Comparison of ENCODE assay signal across 11 mouse cellular contexts in genomic region chr9:56535361-56535760, GRCm38 (mm10).
DNase-seq lines count a peak whose midpoint lies in the region; ATAC-seq lines count a peak whose summit lies in the region.
"Had no signal": no experiment of that assay in that cellular context is flagged by ENCODE, and none has a peak within 500 bp of the region (broad histone marks: within the 10 kb centered on the region; RNA-seq: fewer than 3 reads in every experiment).

No protein-coding gene starts in this region.

- peak overlapping the region; percentile 23; the same call in 1 of the 2 replicates for H3K27ac ChIP-seq in heart, embryonic 11.5 days (ENCODE audit: low read depth, low read length)
- no peak overlapping the region for H3K27ac ChIP-seq in limb, embryonic 13.5 days

- no peaks in the 10 kb centered on the region for H3K9me3 ChIP-seq in heart, embryonic 11.5 days (replicated peaks; ENCODE audit: control insufficient read depth, low read length)
- no peaks in the 10 kb centered on the region for H3K9me3 ChIP-seq in limb, embryonic 13.5 days

- WGBS in heart, embryonic 11.5 days (ENCODE audit: insufficient replicate concordance), result 22% methylated on average over 11 of the region's 11 CpGs
- 9% methylated on average over 11 of the region's 11 CpGs for WGBS in limb, embryonic 13.5 days

- no peaks in the 10 kb centered on the region for H3K36me3 ChIP-seq in heart, embryonic 11.5 days (ENCODE audit: control insufficient read depth, insufficient read depth, low read length)
- H3K36me3 ChIP-seq in limb, embryonic 13.5 days, result no peaks in the 10 kb centered on the region

- ATAC-seq in heart, embryonic 11.5 days (replicated peaks; ENCODE audit: insufficient number of reproducible peaks, low FRiP score, low TSS enrichment), result no peak
- ATAC-seq in limb, embryonic 13.5 days (ENCODE audit: low FRiP score, low read depth), result no peak
- ATAC-seq in megakaryocyte progenitor cell, adult 5-6 weeks (replicated peaks; ENCODE audit: poor library complexity), result no peak
- ATAC-seq: CD4-positive, CD25-positive, alpha-beta regulatory T cell, adult 4 months had no signal

- peak overlapping the region; percentile 5; the same call in 1 of the 2 replicates for H3K4me2 ChIP-seq in heart, embryonic 11.5 days
- H3K4me2 ChIP-seq in limb, embryonic 13.5 days (replicated peaks), result peak overlapping the region; percentile 45

- intact Hi-C loops in heart, postnatal 10 days (cut with DNase I), result no loop called here

- DNase-seq in heart, postnatal 10 days, result no peak
- peak; percentile 29 for DNase-seq in testis, postnatal 14 days (ENCODE audit: low spot score)
- DNase-seq in testis, postnatal 10 days (ENCODE audit: low spot score), result no peak
- no peak for DNase-seq in left cerebral cortex, adult 8-10 months (ENCODE audit: low spot score in 2 of 2)
- no peak for DNase-seq in lung, postnatal 36 days
- DNase-seq: adrenal gland, postnatal 14 days; right cerebral cortex, postnatal 4 days had no signal

- H3K4me1 ChIP-seq in heart, embryonic 11.5 days (ENCODE audit: control insufficient read depth, insufficient read depth, low read length), result peaks cover 2% of the 10 kb centered on the region; the same call in 1 of the 2 replicates
- peaks cover 34% of the 10 kb centered on the region for H3K4me1 ChIP-seq in limb, embryonic 13.5 days

- no peaks in the 10 kb centered on the region for H3K27me3 ChIP-seq in heart, embryonic 11.5 days (ENCODE audit: control insufficient read depth, insufficient read depth, low read length)
- H3K27me3 ChIP-seq in limb, embryonic 13.5 days, result peaks cover 41% of the 10 kb centered on the region

- H3K4me3 ChIP-seq in heart, embryonic 11.5 days (ENCODE audit: low read depth, low read length), result no peak overlapping the region
- H3K4me3 ChIP-seq in limb, embryonic 13.5 days, result no peak overlapping the region

- H3K9ac ChIP-seq in heart, embryonic 11.5 days (ENCODE audit: low read depth, low read length), result peak overlapping the region; percentile 0; the same call in 1 of the 2 replicates
- H3K9ac ChIP-seq in limb, embryonic 13.5 days, result peak overlapping the region; percentile 48; the same call in 1 of the 2 replicates
